In the genomic region with DNA sequence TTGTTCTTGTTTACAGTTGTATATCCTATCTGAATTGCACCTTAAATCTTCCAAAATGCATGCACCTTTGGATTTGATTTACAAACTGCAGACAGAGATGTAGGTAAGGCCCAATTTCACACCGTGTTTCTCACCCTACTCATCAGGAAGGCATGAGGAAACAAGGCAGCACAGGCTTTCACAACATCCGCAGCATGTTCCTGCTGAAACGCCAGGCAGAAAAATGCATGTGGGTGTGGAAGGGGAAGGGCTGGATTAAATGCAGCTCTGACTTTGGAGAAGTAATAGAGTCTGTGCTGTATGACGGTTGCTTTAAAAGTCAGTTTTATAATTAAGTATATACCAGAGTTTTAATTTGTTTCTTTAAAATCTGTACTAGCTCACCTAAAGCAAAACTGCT, we compare ENCODE assay signal across 10 mouse cellular contexts. TPM values are rescaled to one million over a fixed set of nuclear protein-coding genes. Genes with fewer than 3 reads are reported as not detected.
DNase-seq lines count a peak whose midpoint lies in the region; ATAC-seq and TF ChIP-seq lines count a peak whose summit lies in the region.
"Had no signal": no experiment of that assay in that cellular context is flagged by ENCODE, and none has a peak within 500 bp of the region (broad histone marks: within the 10 kb centered on the region; RNA-seq: fewer than 3 reads in every experiment).

No protein-coding gene starts in this region.

- H3K9me3 ChIP-seq in embryonic facial prominence, embryonic 14.5 days (ENCODE audit: control insufficient read depth, low read length) = 0 out of 2 replicates have a peak, but pooled peaks cover 2% of the 10 kb centered on the region

- intact Hi-C loops in left cerebral cortex, adult 2 months (cut with DNase I) = no loop called here
- intact Hi-C loops in left cerebral cortex, postnatal 10 days (cut with DNase I) = no loop called here
- intact Hi-C loops in heart, postnatal 36 days (cut with DNase I) = no loop called here

- no peaks in the 10 kb centered on the region for H3K36me3 ChIP-seq in embryonic facial prominence, embryonic 14.5 days (ENCODE audit: control insufficient read depth, insufficient read depth, low read length)

- H3K27me3 ChIP-seq in embryonic facial prominence, embryonic 14.5 days (replicated peaks; ENCODE audit: control insufficient read depth, insufficient read depth, low read length) = no peaks in the 10 kb centered on the region

- ATAC-seq in embryonic facial prominence, embryonic 14.5 days (ENCODE audit: low read depth) = no peak

- H3K4me3 ChIP-seq in left cerebral cortex, adult 2 months = no peak overlapping the region
- no peak overlapping the region for H3K4me3 ChIP-seq in embryonic facial prominence, embryonic 14.5 days (ENCODE audit: low read depth, low read length)
- H3K4me3 ChIP-seq: myocyte had no signal

- H3K27ac ChIP-seq in left cerebral cortex, adult 2 months = peak overlapping the region; percentile 12; the same call in 1 of the 2 replicates
- peak overlapping the region; percentile 21; the same call in 1 of the 2 replicates for H3K27ac ChIP-seq in embryonic facial prominence, embryonic 14.5 days (replicated peaks; ENCODE audit: low read depth, low read length)

- no peaks in the 10 kb centered on the region for H3K4me1 ChIP-seq in embryonic facial prominence, embryonic 14.5 days (ENCODE audit: control insufficient read depth, insufficient read depth, low read length)

- DNase-seq in left cerebral cortex, adult 2 months (ENCODE audit: extremely low spot score in 1 of 2, low spot score in 2 of 2) = peak in 1 of 2 experiments; percentile 33
- no peak for DNase-seq in left cerebral cortex, postnatal 10 days (ENCODE audit: extremely low spot score in 1 of 2, low spot score in 2 of 2)
- DNase-seq in embryonic facial prominence, embryonic 14.5 days (ENCODE audit: low spot score) = peak; percentile 69
- peak; percentile 18 to 29 for DNase-seq in heart, postnatal 36 days
- peak; percentile 65 for DNase-seq in lung, postnatal 36 days
- no peak for DNase-seq in cerebellum, adult 9-11 months
- DNase-seq in ovary, adult 18-20 months (ENCODE audit: low spot score) = no peak
- DNase-seq: cerebellum, adult 18-20 months; gastrocnemius, postnatal 14 days had no signal

- 45% methylated on average over 4 of the region's 4 CpGs for WGBS in embryonic facial prominence, embryonic 14.5 days

- H3K9ac ChIP-seq in embryonic facial prominence, embryonic 14.5 days (ENCODE audit: low read depth, low read length) = no peak overlapping the region

- no peak overlapping the region for H3K4me2 ChIP-seq in embryonic facial prominence, embryonic 14.5 days (ENCODE audit: low read depth, low read length)

- no peak for TF ChIP-seq CTCF in left cerebral cortex, adult 2 months (IDR thresholded peaks at IDR 0.05)

RNA-seq across cellular contexts. Expression of a gene that starts 1.9 kb away (rescaled TPM):
- 100 to 1,000 TPM; 450 to 496 TPM for total RNA-seq in left cerebral cortex, adult 2 months (2021)
- 100 to 1,000 TPM; 277 to 288 TPM for total RNA-seq in left cerebral cortex, postnatal 10 days (2021)
- 10.9 and 11.5 TPM in 2 replicates for polyA plus RNA-seq in embryonic facial prominence, embryonic 14.5 days (2014; fragmentation: Nextera tagmentation; extraction: Ambion mirVana)
- total RNA-seq in heart, postnatal 36 days (2021) = 10 to 100 TPM; 14.4 to 23.7 TPM

Comparison
In these comparisons a context has a peak if more than half of its experiments do, and no peak if none do; other contexts are left out.
1. DNase-seq: peak in embryonic facial prominence, embryonic 14.5 days (single experiment), heart, postnatal 36 days (2 of 2) and lung, postnatal 36 days (single experiment); none in left cerebral cortex, postnatal 10 days (0 of 2), cerebellum, adult 9-11 months (single experiment) and ovary, adult 18-20 months (single experiment).
2. RNA of a gene that starts 1.9 kb away (total RNA-seq): 450 to 496 TPM in left cerebral cortex, adult 2 months and 277 to 288 TPM in left cerebral cortex, postnatal 10 days; 14.4 to 23.7 TPM in heart, postnatal 36 days; every median in the first group is over 10 times any median in the second.